Mouse (Mus musculus) hindbrain, postnatal 0 days (tissue): ENCODE results near the gene Hbp1. TPM values are rescaled to one million over a fixed set of nuclear protein-coding genes. Genes with fewer than 3 reads are reported as not detected.

Experiments
- ATAC-seq: fragments of 200-750 bp; cut with Nextera tagmentation; 2 replicates; pipeline ENCODE4 v1.8.0; 2017; ENCODE audit warnings: mild to moderate bottlenecking, moderate TSS enrichment, moderate library complexity
- DNase-seq: peaks from one replicate; pipeline ENCODE4 v3.0.0-alpha.2; 2015; ENCODE audit warnings: low spot score
- H3K27ac ChIP-seq: fragments of 300-500 bp; sonication (generic); 2 replicates; pipeline ENCODE4 v1.5.1; 2014; ENCODE audit warnings: mild to moderate bottlenecking
- H3K27me3 ChIP-seq: fragments of 300-500 bp; sonication (generic); 2 replicates; pipeline ENCODE4 v1.6.1; 2014; ENCODE audit warnings: low read length, mixed read lengths; ENCODE audit not compliant: insufficient read depth
- H3K36me3 ChIP-seq: fragments of 300-500 bp; sonication (generic); 2 replicates; pipeline ENCODE4 v1.6.1; 2014; ENCODE audit warnings: low read length, mixed read lengths; ENCODE audit not compliant: insufficient read depth
- H3K4me1 ChIP-seq: fragments of 300-500 bp; sonication (generic); 2 replicates; pipeline ENCODE4 v1.6.1; 2014; ENCODE audit warnings: antibody characterized with exemption, low read length, mixed read lengths; ENCODE audit not compliant: insufficient read depth
- H3K4me2 ChIP-seq: fragments of 300-500 bp; sonication (generic); 2 replicates; pipeline ENCODE4 v1.6.1; 2014; ENCODE audit warnings: low read depth, mild to moderate bottlenecking, low read length, moderate library complexity, mixed read lengths
- H3K4me3 ChIP-seq: fragments of 300-500 bp; sonication (generic); 2 replicates; pipeline ENCODE4 v1.5.1; 2014; ENCODE audit warnings: low read length
- H3K9ac ChIP-seq: fragments of 300-500 bp; sonication (generic); replicated peaks from 2 replicates; pipeline ENCODE4 v1.6.1; 2014; ENCODE audit warnings: mild to moderate bottlenecking, low read length, moderate library complexity, mixed read lengths
- H3K9me3 ChIP-seq: fragments of 300-500 bp; sonication (generic); 2 replicates; pipeline ENCODE4 v1.6.1; 2016; ENCODE audit warnings: low read length, mixed read lengths
- CTCF ChIP-seq: IDR thresholded peaks from 2 replicates; pipeline ENCODE4 v1.5.1; 2016; ENCODE audit warnings: antibody characterized with exemption, control low read depth, low read depth
- WGBS: fragments of 180-500 bp; shearing (Covaris S2); extraction: QIAGEN DNeasy Blood & Tissue Kit; methylation state at CpG from one replicate; pipeline ENCODE4 v1.1.7; 2014; 5-methylcytosine and 5-hydroxymethylcytosine counted together
- polyA plus RNA-seq: library from polyadenylated mRNA; unstranded; fragments of >200 nt; fragmentation: Nextera tagmentation; extraction: Ambion mirVana; gene quantifications from 2 replicates; pipeline ENCODE4 v1.2.1, GENCODE M21; 2015
- total RNA-seq: library from RNA; depleted of rRNA; stranded (reverse); fragments of >200 nt; gene quantifications from 2 replicates; pipeline ENCODE4 v1.2.3, GENCODE M21; 2014

Hbp1 gene
- total and polyA plus RNA-seq, 2 experiments from 2014 or later, result 40.3 to 49.7 TPM

- Histone ChIP-seq H3K4me2 (no peak overlapping the region), H3K4me1 (no peaks in the 10 kb centered on the region), H3K27me3 (no peaks in the 10 kb centered on the region), H3K9me3 (no peaks in the 10 kb centered on the region), H3K36me3 (peaks cover 7% of the 10 kb centered on the region; the same call in 1 of the 2 replicates), H3K9ac (no peak overlapping the region), H3K27ac (no peak overlapping the region), H3K4me3 (no peak overlapping the region)
- no peak for TF ChIP-seq CTCF
- no peak for ATAC-seq
- DNase-seq, result no peak
- 88% methylated on average over 4 of the region's 4 CpGs for WGBS
Observed at GRCm38 (mm10) chr12:31955843-31956242, 5.5 kb upstream of the Hbp1 start.

DNA sequence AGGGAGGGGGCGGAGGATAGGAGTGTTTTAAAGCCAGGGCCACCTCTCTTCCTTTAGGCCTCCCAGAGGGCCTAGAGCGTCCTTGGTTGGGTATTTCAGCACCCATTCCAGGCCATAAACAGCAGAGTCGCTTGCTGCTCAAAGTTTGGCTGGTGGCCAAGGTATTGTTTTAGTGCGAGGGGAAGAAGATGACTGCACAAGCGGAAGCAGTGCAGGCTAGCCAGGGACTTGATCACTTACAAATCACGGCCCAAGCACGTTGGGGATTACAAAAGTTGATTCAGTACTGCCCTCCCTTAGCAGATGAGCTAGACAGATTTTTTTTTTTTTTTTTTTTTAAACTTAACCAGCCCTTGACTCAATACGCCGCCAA, 310 bp upstream of the Hbp1 start:
- no peaks in the 10 kb centered on the region for H3K9me3 ChIP-seq
- peak overlapping the region; percentile 44 for H3K9ac ChIP-seq
- peak overlapping the region; percentile 41 for H3K4me3 ChIP-seq
- no peaks in the 10 kb centered on the region for H3K4me1 ChIP-seq
- WGBS, result 6% methylated on average over 9 of the region's 9 CpGs
- ATAC-seq (no peak), DNase-seq (no peak)
- H3K4me2 ChIP-seq, result peak overlapping the region; percentile 77
- H3K36me3 ChIP-seq, result no peaks in the 10 kb centered on the region
- no peaks in the 10 kb centered on the region for H3K27me3 ChIP-seq
- H3K27ac ChIP-seq, result peak overlapping the region; percentile 77
- no peak for TF ChIP-seq CTCF

- H3K27me3 ChIP-seq, result no peaks in the 10 kb centered on the region
- peak overlapping the region; percentile 98 for H3K4me3 ChIP-seq
- H3K27ac ChIP-seq, result peak overlapping the region; percentile 98
- under 1% methylated on average over 32 of the region's 58 CpGs for WGBS
- DNase-seq (peak; percentile 97), ATAC-seq (peak; percentile 81)
- H3K9me3 ChIP-seq, result no peaks in the 10 kb centered on the region
- H3K4me1 ChIP-seq, result no peaks in the 10 kb centered on the region
- TF ChIP-seq CTCF, result peak; percentile 31; the same call in 1 of the 2 replicates
- peak overlapping the region; percentile 70 for H3K4me2 ChIP-seq
- H3K9ac ChIP-seq, result peak overlapping the region; percentile 84
- H3K36me3 ChIP-seq, result no peaks in the 10 kb centered on the region
Observed at GRCm38 (mm10) chr12:31949193-31949741, 1.1 kb downstream of the Hbp1 start.

- H3K4me2 ChIP-seq, result peak overlapping the region; percentile 70
- no peak for TF ChIP-seq CTCF
- no peaks in the 10 kb centered on the region for H3K27me3 ChIP-seq
- DNase-seq (no peak), ATAC-seq (no peak)
- no peaks in the 10 kb centered on the region for H3K36me3 ChIP-seq
- H3K4me1 ChIP-seq, result no peaks in the 10 kb centered on the region
- H3K4me3 ChIP-seq, result peak overlapping the region; percentile 98
- no peaks in the 10 kb centered on the region for H3K9me3 ChIP-seq
- H3K27ac ChIP-seq, result peak overlapping the region; percentile 98; the same call in 1 of the 2 replicates
- H3K9ac ChIP-seq, result peak overlapping the region; percentile 84
- 17% methylated on average over 7 of the region's 7 CpGs for WGBS
Observed at GRCm38 (mm10) chr12:31948101-31949000, 2.0 kb downstream of the Hbp1 start.

DNA sequence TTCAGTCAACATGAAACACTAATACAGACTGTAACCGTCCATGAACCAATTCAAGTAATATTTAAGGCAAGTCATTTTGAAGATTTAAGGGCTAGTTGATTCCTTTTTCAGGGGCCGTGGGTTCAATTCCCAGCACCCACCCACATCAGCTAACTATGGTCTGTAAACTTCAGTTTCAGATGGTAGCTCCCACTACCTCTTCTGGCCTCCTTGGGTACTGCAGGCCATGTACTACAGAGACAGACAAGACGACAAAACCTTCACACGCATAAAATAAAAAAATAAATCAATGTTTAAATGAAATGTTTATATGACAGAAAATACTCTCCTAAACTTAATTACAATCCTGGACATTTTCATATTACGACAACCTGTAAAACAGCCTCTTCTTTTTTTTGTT, 2.9 kb downstream of the Hbp1 start:
- H3K27ac ChIP-seq, result no peak overlapping the region
- no peak for ATAC-seq
- no peaks in the 10 kb centered on the region for H3K9me3 ChIP-seq
- no peaks in the 10 kb centered on the region for H3K4me1 ChIP-seq
- no peaks in the 10 kb centered on the region for H3K27me3 ChIP-seq
- H3K4me3 ChIP-seq, result no peak overlapping the region
- H3K36me3 ChIP-seq, result no peaks in the 10 kb centered on the region
- no peak overlapping the region for H3K4me2 ChIP-seq
- no peak overlapping the region for H3K9ac ChIP-seq
- no peak for DNase-seq
- 95% methylated on average over 5 of the region's 5 CpGs for WGBS
- TF ChIP-seq CTCF, result peak; percentile 45

GRCm38 (mm10) chr12:31944405-31944804, 5.9 kb downstream of the Hbp1 start:
- H3K27ac ChIP-seq, result no peak overlapping the region
- DNase-seq (no peak), ATAC-seq (no peak)
- TF ChIP-seq CTCF, result no peak
- H3K9ac ChIP-seq, result no peak overlapping the region
- no peaks in the 10 kb centered on the region for H3K27me3 ChIP-seq
- no peaks in the 10 kb centered on the region for H3K4me1 ChIP-seq
- peaks cover 5% of the 10 kb centered on the region for H3K36me3 ChIP-seq
- no peaks in the 10 kb centered on the region for H3K9me3 ChIP-seq
- no peak overlapping the region for H3K4me2 ChIP-seq
- H3K4me3 ChIP-seq, result no peak overlapping the region
- WGBS, result 97% methylated on average over 2 of the region's 2 CpGs
